Mouse (Mus musculus) skeletal muscle tissue, adult 2 months (tissue): ENCODE results near the gene Gpr3.

ENCODE experiments used
- DNase-seq: peaks from one replicate; pipeline ENCODE4 v3.0.0-alpha.2; 2012; ENCODE audit warnings: low read depth, low spot score

Gpr3 gene

GRCm38 (mm10) chr4:133170616-133171015 lies 41.7 kb downstream of the Gpr3 start:
- DNase-seq, result no peak

GRCm38 (mm10) chr4:133170056-133170524 lies 42.2 kb downstream of the Gpr3 start:
- DNase-seq, result peak; percentile 60

- DNase-seq, result peak; percentile 66
Measured at GRCm38 (mm10) chr4:133169237-133170055, 42.9 kb downstream of the Gpr3 start.

- DNase-seq, result no peak
Measured at GRCm38 (mm10) chr4:133166773-133167172, 45.6 kb downstream of the Gpr3 start.

GRCm38 (mm10) chr4:133162196-133162595 lies 50.1 kb downstream of the Gpr3 start:
- no peak for DNase-seq

GRCm38 (mm10) chr4:133160821-133161220 lies 51.5 kb downstream of the Gpr3 start:
- DNase-seq, result no peak

GRCm38 (mm10) chr4:133160211-133160610 lies 52.1 kb downstream of the Gpr3 start:
- no peak for DNase-seq

GRCm38 (mm10) chr4:133159646-133160045 lies 52.7 kb downstream of the Gpr3 start:
- no peak for DNase-seq
